Mouse (Mus musculus): ENCODE measurements around the gene Wnk1. TPM values are rescaled to one million over a fixed set of nuclear protein-coding genes. Genes with fewer than 3 reads are reported as not detected.

The Wnk1 gene
- polyA plus RNA-seq, 1 experiment from 2014 or later, result 72.9 TPM

DNA sequence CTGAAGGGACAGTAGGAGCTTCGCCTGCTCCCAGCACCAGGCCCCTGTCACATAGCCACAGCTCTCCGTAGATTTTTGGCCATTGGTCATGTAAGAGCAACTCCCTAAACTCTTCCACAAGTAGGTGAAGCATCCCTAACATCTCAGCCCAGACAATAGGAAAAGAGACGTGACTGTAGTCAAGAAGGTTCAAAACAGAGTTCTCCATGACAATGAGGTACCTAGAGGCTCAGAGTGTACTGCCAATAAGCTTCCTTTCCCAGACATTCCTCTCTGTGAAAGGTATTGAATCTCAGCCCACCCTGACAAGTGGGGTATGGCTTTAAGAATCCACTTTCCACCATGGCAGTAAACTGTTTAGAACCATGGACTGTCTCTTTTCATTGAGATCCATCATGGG, 31.1 kb upstream of the Wnk1 start:
- no peak overlapping the region for H3K27ac ChIP-seq (replicated peaks)
- H3K4me1 ChIP-seq, result no peaks in the 10 kb centered on the region
- no peaks in the 10 kb centered on the region for H3K9me3 ChIP-seq
- H3K4me3 ChIP-seq, result no peak overlapping the region
- ATAC-seq (ENCODE audit: low FRiP score, low read depth), result no peak
- no peaks in the 10 kb centered on the region for H3K27me3 ChIP-seq
- no peak overlapping the region for H3K4me2 ChIP-seq (replicated peaks)
- no peaks in the 10 kb centered on the region for H3K36me3 ChIP-seq
- no peak overlapping the region for H3K9ac ChIP-seq (replicated peaks)
- 83% methylated on average over 3 of the region's 3 CpGs for WGBS

- Histone ChIP-seq H3K4me1 (no peaks in the 10 kb centered on the region), H3K4me2 (replicated peaks) (no peak overlapping the region), H3K36me3 (no peaks in the 10 kb centered on the region), H3K27me3 (no peaks in the 10 kb centered on the region), H3K9ac (replicated peaks) (no peak overlapping the region), H3K4me3 (no peak overlapping the region), H3K27ac (replicated peaks) (no peak overlapping the region), H3K9me3 (no peaks in the 10 kb centered on the region)
- WGBS, result 76% methylated on average over 6 of the region's 6 CpGs
- no peak for ATAC-seq (ENCODE audit: low FRiP score, low read depth)
Measured at GRCm38 (mm10) chr6:120065552-120066177, 27.2 kb upstream of the Wnk1 start.

DNA sequence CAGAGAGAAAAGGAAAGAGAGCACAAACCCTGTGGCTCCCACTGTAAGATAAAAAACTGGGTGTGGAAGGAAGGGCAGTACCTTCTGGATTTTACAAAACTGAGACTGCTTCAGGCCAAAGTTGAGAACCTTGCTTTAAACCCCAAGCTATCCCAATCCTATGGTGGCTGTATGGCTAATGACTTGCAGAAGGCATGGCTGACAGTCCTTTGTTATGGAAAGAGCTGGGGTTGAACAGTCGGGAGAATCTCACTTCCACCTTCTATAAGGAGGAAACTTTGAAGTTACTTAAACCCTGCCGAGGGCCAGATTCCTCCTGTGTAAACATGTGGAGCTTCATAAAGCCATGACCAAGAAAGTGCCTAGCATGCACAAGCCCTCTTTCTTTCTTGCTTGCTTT, 26.2 kb upstream of the Wnk1 start:
- no peak for ATAC-seq (ENCODE audit: low FRiP score, low read depth)
- Histone ChIP-seq H3K27ac (replicated peaks) (no peak overlapping the region), H3K27me3 (no peaks in the 10 kb centered on the region), H3K36me3 (no peaks in the 10 kb centered on the region), H3K9me3 (no peaks in the 10 kb centered on the region), H3K9ac (replicated peaks) (no peak overlapping the region), H3K4me2 (replicated peaks) (no peak overlapping the region), H3K4me3 (no peak overlapping the region), H3K4me1 (no peaks in the 10 kb centered on the region)
- 46% methylated on average over 2 of the region's 2 CpGs for WGBS

DNA sequence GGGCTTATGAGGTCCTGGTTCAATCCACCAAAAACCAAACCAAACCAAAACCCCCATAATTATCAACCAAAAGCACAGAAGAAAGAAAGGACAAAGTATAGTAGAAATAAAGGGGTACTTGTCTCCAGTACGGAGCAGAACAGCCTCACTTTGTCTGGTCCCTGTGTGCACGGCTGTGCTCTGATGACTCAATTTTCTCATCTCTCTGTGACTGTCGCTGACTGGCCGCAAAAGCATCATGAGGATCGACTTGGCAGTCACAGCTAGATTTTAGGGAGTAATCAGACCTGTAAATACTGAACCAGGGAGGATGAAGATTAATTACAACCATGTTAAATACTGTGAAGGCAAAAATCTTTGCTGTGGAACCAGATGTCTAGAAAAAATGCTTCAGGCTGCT, 24.5 kb upstream of the Wnk1 start:
- no peak overlapping the region for H3K9ac ChIP-seq (replicated peaks)
- no peaks in the 10 kb centered on the region for H3K9me3 ChIP-seq
- ATAC-seq (ENCODE audit: low FRiP score, low read depth), result no peak
- no peaks in the 10 kb centered on the region for H3K4me1 ChIP-seq
- no peaks in the 10 kb centered on the region for H3K36me3 ChIP-seq
- WGBS, result 94% methylated on average over 5 of the region's 5 CpGs
- no peak overlapping the region for H3K27ac ChIP-seq (replicated peaks)
- H3K4me2 ChIP-seq (replicated peaks), result no peak overlapping the region
- H3K27me3 ChIP-seq, result no peaks in the 10 kb centered on the region
- H3K4me3 ChIP-seq, result no peak overlapping the region

DNA sequence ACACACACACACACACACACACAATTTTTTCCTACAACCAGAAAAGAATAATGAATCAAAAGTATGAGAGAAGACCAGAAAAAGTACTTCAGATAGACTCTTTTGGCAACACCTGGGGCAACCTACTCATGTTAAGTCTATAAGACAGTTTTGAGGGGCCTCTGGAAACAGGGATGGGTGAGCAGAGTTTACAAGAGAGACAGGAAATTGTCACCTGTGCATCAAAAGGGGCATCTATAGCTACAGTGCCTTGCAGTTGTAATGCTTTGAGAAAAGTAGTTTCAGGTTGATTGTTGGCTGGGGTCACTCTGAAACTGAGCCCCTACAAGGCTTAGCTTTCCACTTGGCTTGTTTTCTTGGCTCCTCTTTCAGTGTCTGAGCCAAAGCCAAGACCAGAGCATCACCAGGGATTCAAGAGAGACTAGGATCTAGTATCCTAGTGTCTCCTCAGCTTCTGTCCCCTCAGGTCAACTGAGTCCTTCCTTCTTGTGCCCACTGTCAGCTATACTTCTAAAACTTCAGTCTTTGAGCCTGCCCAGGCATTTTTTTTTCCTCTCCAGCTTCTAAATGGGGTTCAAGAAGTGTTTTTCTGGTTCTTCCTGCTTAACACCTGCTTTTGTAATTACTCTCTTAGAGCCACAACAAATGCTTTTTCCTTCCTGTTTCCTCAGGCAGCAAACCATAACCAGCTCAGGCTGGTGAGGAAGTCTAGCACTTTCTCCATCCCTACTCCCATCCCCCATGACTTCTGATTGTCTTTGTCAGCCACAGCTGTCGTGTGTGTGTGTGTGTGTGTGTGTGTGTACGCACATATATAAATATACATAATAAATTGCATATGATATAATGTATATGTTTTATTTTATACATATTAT, 17.4 kb upstream of the Wnk1 start:
- no peak overlapping the region for H3K4me2 ChIP-seq (replicated peaks)
- H3K36me3 ChIP-seq, result no peaks in the 10 kb centered on the region
- H3K27ac ChIP-seq (replicated peaks), result no peak overlapping the region
- no peaks in the 10 kb centered on the region for H3K27me3 ChIP-seq
- no peak for ATAC-seq (ENCODE audit: low FRiP score, low read depth)
- WGBS, result 81% methylated on average over 2 of the region's 2 CpGs
- no peak overlapping the region for H3K4me3 ChIP-seq
- no peak overlapping the region for H3K9ac ChIP-seq (replicated peaks)
- H3K9me3 ChIP-seq, result no peaks in the 10 kb centered on the region
- H3K4me1 ChIP-seq, result no peaks in the 10 kb centered on the region

DNA sequence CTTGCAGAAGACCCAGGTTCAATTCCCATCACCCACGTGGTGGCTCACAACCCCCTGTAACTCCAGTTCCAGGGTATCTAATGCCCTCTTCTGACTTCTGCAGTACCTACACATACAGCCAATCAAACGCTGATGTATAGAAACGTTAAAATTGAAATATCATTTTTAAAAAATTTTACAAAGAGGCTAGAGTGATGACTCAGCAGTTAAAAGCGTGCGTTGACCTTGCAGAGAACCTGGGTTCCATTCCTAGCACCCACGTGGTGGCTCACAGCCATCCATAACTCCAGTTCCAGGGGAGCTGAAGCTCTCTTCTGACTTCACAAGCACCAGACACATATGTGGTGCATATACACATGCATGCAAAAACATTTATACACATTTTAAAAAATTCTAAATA, 15.9 kb upstream of the Wnk1 start:
- H3K9me3 ChIP-seq, result no peaks in the 10 kb centered on the region
- no peak overlapping the region for H3K9ac ChIP-seq (replicated peaks)
- 81% methylated on average over 6 of the region's 6 CpGs for WGBS
- ATAC-seq (ENCODE audit: low FRiP score, low read depth), result no peak
- H3K27me3 ChIP-seq, result no peaks in the 10 kb centered on the region
- no peaks in the 10 kb centered on the region for H3K4me1 ChIP-seq
- no peaks in the 10 kb centered on the region for H3K36me3 ChIP-seq
- no peak overlapping the region for H3K4me3 ChIP-seq
- no peak overlapping the region for H3K27ac ChIP-seq (replicated peaks)
- no peak overlapping the region for H3K4me2 ChIP-seq (replicated peaks)

GRCm38 (mm10) chr6:120047705-120048292, 9.3 kb upstream of the Wnk1 start:
- H3K9ac ChIP-seq (replicated peaks), result no peak overlapping the region
- no peaks in the 10 kb centered on the region for H3K27me3 ChIP-seq
- H3K27ac ChIP-seq (replicated peaks), result no peak overlapping the region
- H3K9me3 ChIP-seq, result no peaks in the 10 kb centered on the region
- ATAC-seq (ENCODE audit: low FRiP score, low read depth), result no peak
- no peaks in the 10 kb centered on the region for H3K4me1 ChIP-seq
- H3K4me3 ChIP-seq, result no peak overlapping the region
- no peak overlapping the region for H3K4me2 ChIP-seq (replicated peaks)
- no peaks in the 10 kb centered on the region for H3K36me3 ChIP-seq
- 86% methylated on average over 7 of the region's 7 CpGs for WGBS

DNA sequence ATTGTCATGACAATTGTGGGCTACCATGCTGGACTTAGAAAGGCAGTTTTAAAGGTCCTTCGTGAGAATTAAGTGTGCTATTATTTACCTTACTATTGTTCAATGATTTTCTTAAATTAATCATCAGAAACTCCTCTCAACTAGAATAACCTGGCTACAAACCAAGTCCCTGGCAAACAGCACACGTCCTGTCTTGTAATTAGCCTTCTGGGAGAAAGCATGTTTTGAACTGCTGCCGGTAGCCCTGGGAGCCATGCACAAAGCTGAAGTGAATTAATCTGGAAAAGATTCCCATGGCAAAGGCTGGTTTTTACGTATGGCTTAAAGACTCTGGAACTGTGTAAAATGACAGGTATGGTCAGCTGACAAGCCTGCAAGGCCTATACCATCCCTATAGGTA, 6.9 kb upstream of the Wnk1 start:
- Histone ChIP-seq H3K36me3 (no peaks in the 10 kb centered on the region), H3K4me2 (replicated peaks) (no peak overlapping the region), H3K9me3 (no peaks in the 10 kb centered on the region), H3K4me1 (no peaks in the 10 kb centered on the region), H3K27me3 (no peaks in the 10 kb centered on the region), H3K27ac (replicated peaks) (no peak overlapping the region), H3K9ac (replicated peaks) (no peak overlapping the region), H3K4me3 (no peak overlapping the region)
- no peak for ATAC-seq (ENCODE audit: low FRiP score, low read depth)
- WGBS, result 76% methylated on average over 4 of the region's 4 CpGs

GRCm38 (mm10) chr6:120042632-120043220, 4.3 kb upstream of the Wnk1 start:
- Histone ChIP-seq H3K9ac (replicated peaks) (no peak overlapping the region), H3K4me3 (no peak overlapping the region), H3K9me3 (no peaks in the 10 kb centered on the region), H3K36me3 (no peaks in the 10 kb centered on the region), H3K27me3 (no peaks in the 10 kb centered on the region), H3K4me2 (replicated peaks) (no peak overlapping the region), H3K4me1 (no peaks in the 10 kb centered on the region), H3K27ac (replicated peaks) (no peak overlapping the region)
- whole genome bisulfite sequencing, result 84% methylated on average over 1 of the region's 1 CpGs
- ATAC-seq (ENCODE audit: low FRiP score, low read depth), result no peak

- H3K9me3 ChIP-seq, result no peaks in the 10 kb centered on the region
- H3K27me3 ChIP-seq, result no peaks in the 10 kb centered on the region
- no peak overlapping the region for H3K4me3 ChIP-seq
- no peaks in the 10 kb centered on the region for H3K36me3 ChIP-seq
- no peak for ATAC-seq (ENCODE audit: low FRiP score, low read depth)
- H3K9ac ChIP-seq (replicated peaks), result no peak overlapping the region
- WGBS, result 89% methylated on average over 4 of the region's 4 CpGs
- no peak overlapping the region for H3K4me2 ChIP-seq (replicated peaks)
- H3K27ac ChIP-seq (replicated peaks), result no peak overlapping the region
- peaks cover 12% of the 10 kb centered on the region for H3K4me1 ChIP-seq
Measured at GRCm38 (mm10) chr6:120040557-120040857, 2.0 kb upstream of the Wnk1 start.

GRCm38 (mm10) chr6:120039668-120040556, 1.4 kb upstream of the Wnk1 start:
- Histone ChIP-seq H3K27me3 (no peaks in the 10 kb centered on the region), H3K36me3 (no peaks in the 10 kb centered on the region), H3K9me3 (no peaks in the 10 kb centered on the region), H3K27ac (replicated peaks) (no peak overlapping the region), H3K9ac (replicated peaks) (no peak overlapping the region; the same call in 1 of the 2 replicates), H3K4me3 (peak overlapping the region; percentile 96), H3K4me1 (peaks cover 15% of the 10 kb centered on the region), H3K4me2 (replicated peaks) (peak overlapping the region; percentile 74)
- 1% methylated on average over 24 of the region's 24 CpGs for WGBS
- no peak for ATAC-seq (ENCODE audit: low FRiP score, low read depth)
